Mouse (Mus musculus) frontal cortex, adult (tissue): ENCODE results near the gene Ash1l.
A peak's percentile ranks its signal among the peaks of the same experiment; 100 is the strongest.
"Not testable (repeated sequence)": the region's sequence is repeated elsewhere in the genome, so short reads cannot be mapped to it uniquely, and the experiment has no call there.

Source experiments
- ATAC-seq: cut with Nextera tagmentation; 2 replicates; pipeline ENCODE4 v1.9.2; 2017; ENCODE audit warnings: mild to moderate bottlenecking, moderate library complexity, mixed read lengths; ENCODE audit not compliant: low TSS enrichment

The Ash1l gene

GRCm38 (mm10) chr3:88953736-88954135 lies 3.3 kb downstream of the Ash1l start:
- ATAC-seq, result no peak

GRCm38 (mm10) chr3:88963211-88963610 lies 12.8 kb downstream of the Ash1l start:
- not testable (repeated sequence) for ATAC-seq

GRCm38 (mm10) chr3:88975012-88975411 lies 24.6 kb downstream of the Ash1l start:
- ATAC-seq, result peak; percentile 9; the same call in 1 of the 2 replicates

GRCm38 (mm10) chr3:88981206-88982010 lies 31.0 kb downstream of the Ash1l start:
- no peak for ATAC-seq

GRCm38 (mm10) chr3:88983921-88984381 lies 33.5 kb downstream of the Ash1l start:
- ATAC-seq, result peak; percentile 27; the same call in 1 of the 2 replicates

- ATAC-seq, result peak; percentile 65; the same call in 1 of the 2 replicates
These were observed 42.4 kb downstream of the Ash1l start for GRCm38 (mm10) chr3:88992793-88993192.

GRCm38 (mm10) chr3:89001536-89001935 lies 51.1 kb downstream of the Ash1l start:
- no peak for ATAC-seq

- ATAC-seq, result not testable (repeated sequence)
These were observed 80.5 kb downstream of the Ash1l start for GRCm38 (mm10) chr3:89030896-89031295.

- no peak for ATAC-seq
These were observed 92.9 kb downstream of the Ash1l start for GRCm38 (mm10) chr3:89043359-89043758.

- peak; percentile 84 for ATAC-seq
These were observed 107.9 kb downstream of the Ash1l start for GRCm38 (mm10) chr3:89058361-89058760.

GRCm38 (mm10) chr3:89058783-89059182 lies 108.4 kb downstream of the Ash1l start:
- peak; percentile 55; the same call in 1 of the 2 replicates for ATAC-seq

GRCm38 (mm10) chr3:89061696-89062095 lies 111.3 kb downstream of the Ash1l start:
- no peak for ATAC-seq

- ATAC-seq, result peak; percentile 88
These were observed 116.8 kb downstream of the Ash1l start for GRCm38 (mm10) chr3:89067265-89067664.

- no peak for ATAC-seq
These were observed 127.0 kb downstream of the Ash1l start for GRCm38 (mm10) chr3:89077383-89077782.

GRCm38 (mm10) chr3:89082287-89082686 lies 131.9 kb downstream of the Ash1l start:
- ATAC-seq, result not testable (repeated sequence)

- peak; percentile 43 for ATAC-seq
These were observed 133.7 kb downstream of the Ash1l start for GRCm38 (mm10) chr3:89084133-89084532.

- ATAC-seq, result no peak
These were observed 134.3 kb downstream of the Ash1l start for GRCm38 (mm10) chr3:89084654-89085190.

- no peak for ATAC-seq
These were observed 137.1 kb downstream of the Ash1l start for GRCm38 (mm10) chr3:89087338-89088110.

- no peak for ATAC-seq
These were observed 138.6 kb downstream of the Ash1l start for GRCm38 (mm10) chr3:89088974-89089373.

GRCm38 (mm10) chr3:89089882-89090591 lies 139.6 kb downstream of the Ash1l start:
- peak; percentile 62 for ATAC-seq
